Mouse (Mus musculus) C2C12 (cell line): ENCODE measurements at regions not wholly inside any gene's neighbourhood (a gene's known extent, or its start where the extent isn't known, plus 50 kb on each side); places are given as distances from the start of the nearest gene placed in this dataset.

Source experiments
- CEBPB ChIP-seq: IDR thresholded peaks from one replicate; pipeline ENCODE4 v1.6.1; 2011; ENCODE audit warnings: low read depth, mild to moderate bottlenecking, control low read depth, moderate library complexity
- CTCF ChIP-seq: IDR thresholded peaks from one replicate; pipeline ENCODE4 v1.5.1; 2011; ENCODE audit not compliant: control insufficient read depth, insufficient read depth, insufficient read length
- FOSL1 ChIP-seq: IDR thresholded peaks from one replicate; pipeline ENCODE4 v1.8.0; 2011; ENCODE audit warnings: mild to moderate bottlenecking, low read length; ENCODE audit not compliant: poor library complexity, insufficient read depth, severe bottlenecking
- MYOD1 ChIP-seq: IDR thresholded peaks from one replicate; pipeline ENCODE4 v1.6.1; 2011; ENCODE audit warnings: low read depth; ENCODE audit not compliant: control insufficient read depth, insufficient read length
- MYOG ChIP-seq: IDR thresholded peaks from one replicate; pipeline ENCODE4 v1.6.1; 2011; ENCODE audit not compliant: control insufficient read depth, insufficient read length; ENCODE audit errors: extremely low read depth
- USF1 ChIP-seq: IDR thresholded peaks from one replicate; pipeline ENCODE4 v1.6.1; 2011; ENCODE audit warnings: low read depth, mild to moderate bottlenecking, control low read depth, moderate library complexity

DNA sequence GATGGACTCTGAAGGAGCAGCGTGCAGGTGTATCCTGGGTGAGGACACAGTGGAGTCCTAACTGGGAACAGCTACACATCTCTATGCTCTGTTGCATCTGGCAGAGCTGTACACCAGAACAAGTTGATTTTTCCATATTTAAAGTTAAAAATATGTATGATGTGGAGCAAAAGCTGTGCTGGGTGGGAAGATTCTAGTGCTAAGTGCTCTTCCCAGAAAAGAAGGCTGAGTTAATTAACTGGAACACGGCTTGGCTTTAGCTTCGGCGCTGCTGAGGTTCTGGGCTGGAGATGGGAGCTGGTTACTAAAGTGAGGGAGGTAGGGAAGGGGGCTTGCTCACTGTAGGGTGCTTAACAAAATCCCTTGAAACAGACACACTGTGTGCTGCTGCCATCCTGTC is 84.0 kb upstream of the Gjb5 start:
- TF ChIP-seq CTCF (no peak), MYOD1 (no peak), MYOG (no peak), USF1 (no peak), CEBPB (no peak), FOSL1 (no peak)
